Mouse (Mus musculus): ENCODE measurements around the gene 4930404N11Rik.

- no peak for TF ChIP-seq GATA1 (IDR thresholded peaks at IDR 0.05; ENCODE audit: borderline replicate concordance, low read length)
- no peak for TF ChIP-seq CTCF (IDR thresholded peaks at IDR 0.05; ENCODE audit: low read depth, low read length)
- no peak for TF ChIP-seq TAL1 (conservative IDR thresholded peaks at IDR 0.05; ENCODE audit: low read depth, low read length)
- no peak for TF ChIP-seq POLR2AphosphoS5 (IDR thresholded peaks at IDR 0.05; ENCODE audit: insufficient replicate concordance, low read depth, low read length)
- no peak for TF ChIP-seq GATA2 (IDR thresholded peaks at IDR 0.05; ENCODE audit: borderline replicate concordance, low read depth, low read length)
Measured at GRCm38 (mm10) chr10:81410981-81411380, 45.4 kb upstream of the 4930404N11Rik start.
